Mouse (Mus musculus): ENCODE results near the gene Ttll7.

GRCm38 (mm10) chr3:146978272-146978671, 126.1 kb downstream of the Ttll7 start:
- TF ChIP-seq CTCF (IDR thresholded peaks at IDR 0.05; ENCODE audit: low read depth) (no peak), EP300 (IDR thresholded peaks at IDR 0.05; ENCODE audit: low read depth) (no peak)
